Mouse (Mus musculus) telencephalon, adult 2 months (tissue): ENCODE measurements around the gene Plekhm3.

Source experiments
- DNase-seq: peaks from one replicate; pipeline ENCODE4 v3.0.0-alpha.2; 2011; ENCODE audit warnings: low read depth, low spot score

Plekhm3 gene

GRCm38 (mm10) chr1:64876276-64876675 is 80.3 kb downstream of the Plekhm3 start:
- no peak for DNase-seq

GRCm38 (mm10) chr1:64875712-64876111 is 80.9 kb downstream of the Plekhm3 start:
- no peak for DNase-seq

GRCm38 (mm10) chr1:64875156-64875555 is 81.5 kb downstream of the Plekhm3 start:
- no peak for DNase-seq

- DNase-seq: no peak
Observed at GRCm38 (mm10) chr1:64871956-64872355, 84.7 kb downstream of the Plekhm3 start.

- no peak for DNase-seq
Observed at GRCm38 (mm10) chr1:64867684-64868083, 88.9 kb downstream of the Plekhm3 start.

- no peak for DNase-seq
Observed at GRCm38 (mm10) chr1:64866140-64866539, 90.5 kb downstream of the Plekhm3 start.

- no peak for DNase-seq
Observed at GRCm38 (mm10) chr1:64860235-64860920, 96.2 kb downstream of the Plekhm3 start.

GRCm38 (mm10) chr1:64859826-64860225 is 96.8 kb downstream of the Plekhm3 start:
- DNase-seq: no peak

- DNase-seq: no peak
Observed at GRCm38 (mm10) chr1:64854835-64855234, 101.8 kb downstream of the Plekhm3 start.

GRCm38 (mm10) chr1:64853738-64854730 is 102.6 kb downstream of the Plekhm3 start:
- DNase-seq: no peak

- no peak for DNase-seq
Observed at GRCm38 (mm10) chr1:64853244-64853643, 103.4 kb downstream of the Plekhm3 start.

- no peak for DNase-seq
Observed at GRCm38 (mm10) chr1:64852272-64852671, 104.4 kb downstream of the Plekhm3 start.

GRCm38 (mm10) chr1:64850345-64850744 is 106.3 kb downstream of the Plekhm3 start:
- no peak for DNase-seq

- no peak for DNase-seq
Observed at GRCm38 (mm10) chr1:64848996-64849395, 107.6 kb downstream of the Plekhm3 start.

- no peak for DNase-seq
Observed at GRCm38 (mm10) chr1:64848081-64848480, 108.5 kb downstream of the Plekhm3 start.

GRCm38 (mm10) chr1:64847565-64847964 is 109.1 kb downstream of the Plekhm3 start:
- DNase-seq: no peak

GRCm38 (mm10) chr1:64844978-64845377 is 111.6 kb downstream of the Plekhm3 start:
- DNase-seq: no peak

- no peak for DNase-seq
Observed at GRCm38 (mm10) chr1:64843900-64844616, 112.6 kb downstream of the Plekhm3 start.

- DNase-seq: no peak
Observed at GRCm38 (mm10) chr1:64840930-64841329, 115.7 kb downstream of the Plekhm3 start.

GRCm38 (mm10) chr1:64836584-64836983 is 120.0 kb downstream of the Plekhm3 start:
- no peak for DNase-seq

- no peak for DNase-seq
Observed at GRCm38 (mm10) chr1:64836114-64836513, 120.5 kb downstream of the Plekhm3 start.

GRCm38 (mm10) chr1:64831552-64831951 is 125.1 kb downstream of the Plekhm3 start:
- DNase-seq: no peak
